Mouse (Mus musculus) C2C12 (cell line): ENCODE measurements around the gene Nos3. TPM values are rescaled to one million over a fixed set of nuclear protein-coding genes. Genes with fewer than 3 reads are reported as not detected.

Source experiments
- H3K27me3 ChIP-seq: one replicate; pipeline ENCODE4 v1.6.1; 2011; ENCODE audit not compliant: control insufficient read depth, insufficient read depth, insufficient read length
- H3K36me3 ChIP-seq: one replicate; pipeline ENCODE4 v1.6.1; 2011; ENCODE audit not compliant: control insufficient read depth, insufficient read depth
- H3K4me3 ChIP-seq: one replicate; pipeline ENCODE4 v1.5.1; 2011; ENCODE audit warnings: mild to moderate bottlenecking, control low read depth; ENCODE audit not compliant: poor library complexity, insufficient read depth, severe bottlenecking
- H3K79me2 ChIP-seq: one replicate; pipeline ENCODE4 v1.6.1; 2011; ENCODE audit not compliant: control insufficient read depth, insufficient read depth
- H3K79me3 ChIP-seq: one replicate; pipeline ENCODE4 v1.6.1; 2011; ENCODE audit warnings: low read depth, control low read depth
- H3ac ChIP-seq: one replicate; pipeline ENCODE3; 2011; ENCODE audit warnings: low read depth; ENCODE audit not compliant: control insufficient read depth, insufficient read length
- CEBPB ChIP-seq: IDR thresholded peaks from one replicate; pipeline ENCODE4 v1.6.1; 2011; ENCODE audit warnings: low read depth, mild to moderate bottlenecking, control low read depth, moderate library complexity
- CTCF ChIP-seq: IDR thresholded peaks from one replicate; pipeline ENCODE4 v1.5.1; 2011; ENCODE audit not compliant: control insufficient read depth, insufficient read depth, insufficient read length
- FOSL1 ChIP-seq: IDR thresholded peaks from one replicate; pipeline ENCODE4 v1.8.0; 2011; ENCODE audit warnings: mild to moderate bottlenecking, low read length; ENCODE audit not compliant: poor library complexity, insufficient read depth, severe bottlenecking
- MAX ChIP-seq: IDR thresholded peaks from one replicate; pipeline ENCODE4 v1.6.1; 2011; ENCODE audit warnings: mild to moderate bottlenecking, control low read depth
- MYOD1 ChIP-seq: IDR thresholded peaks from one replicate; pipeline ENCODE4 v1.6.1; 2011; ENCODE audit warnings: low read depth; ENCODE audit not compliant: control insufficient read depth, insufficient read length
- MYOG ChIP-seq: IDR thresholded peaks from one replicate; pipeline ENCODE4 v1.6.1; 2011; ENCODE audit not compliant: control insufficient read depth, insufficient read length; ENCODE audit errors: extremely low read depth
- USF1 ChIP-seq: IDR thresholded peaks from one replicate; pipeline ENCODE4 v1.6.1; 2011; ENCODE audit warnings: low read depth, mild to moderate bottlenecking, control low read depth, moderate library complexity
- polyA plus RNA-seq: library from polyadenylated mRNA; unstranded; fragments of >200 nt; fragmentation: generic; extraction: Trizol; gene quantifications from one replicate; pipeline ENCODE4 v1.2.1, GENCODE M21; 2012; ENCODE audit warnings: missing spikeins

Gene Nos3
- polyA plus RNA-seq, 1 experiment: 0.13 TPM

GRCm38 (mm10) chr5:24381988-24382387 lies 17.4 kb downstream of the Nos3 start:
- no peak overlapping the region for H3ac ChIP-seq
- no peaks in the 10 kb centered on the region for H3K79me3 ChIP-seq
- H3K27me3 ChIP-seq: peaks cover 28% of the 10 kb centered on the region
- no peaks in the 10 kb centered on the region for H3K36me3 ChIP-seq
- TF ChIP-seq MYOD1: no peak
- TF ChIP-seq CEBPB: no peak
- TF ChIP-seq FOSL1: no peak
- TF ChIP-seq CTCF: no peak
- TF ChIP-seq MAX: no peak
- no peak for TF ChIP-seq USF1
- TF ChIP-seq MYOG: no peak
- no peaks in the 10 kb centered on the region for H3K79me2 ChIP-seq
- H3K4me3 ChIP-seq: no peak overlapping the region

DNA sequence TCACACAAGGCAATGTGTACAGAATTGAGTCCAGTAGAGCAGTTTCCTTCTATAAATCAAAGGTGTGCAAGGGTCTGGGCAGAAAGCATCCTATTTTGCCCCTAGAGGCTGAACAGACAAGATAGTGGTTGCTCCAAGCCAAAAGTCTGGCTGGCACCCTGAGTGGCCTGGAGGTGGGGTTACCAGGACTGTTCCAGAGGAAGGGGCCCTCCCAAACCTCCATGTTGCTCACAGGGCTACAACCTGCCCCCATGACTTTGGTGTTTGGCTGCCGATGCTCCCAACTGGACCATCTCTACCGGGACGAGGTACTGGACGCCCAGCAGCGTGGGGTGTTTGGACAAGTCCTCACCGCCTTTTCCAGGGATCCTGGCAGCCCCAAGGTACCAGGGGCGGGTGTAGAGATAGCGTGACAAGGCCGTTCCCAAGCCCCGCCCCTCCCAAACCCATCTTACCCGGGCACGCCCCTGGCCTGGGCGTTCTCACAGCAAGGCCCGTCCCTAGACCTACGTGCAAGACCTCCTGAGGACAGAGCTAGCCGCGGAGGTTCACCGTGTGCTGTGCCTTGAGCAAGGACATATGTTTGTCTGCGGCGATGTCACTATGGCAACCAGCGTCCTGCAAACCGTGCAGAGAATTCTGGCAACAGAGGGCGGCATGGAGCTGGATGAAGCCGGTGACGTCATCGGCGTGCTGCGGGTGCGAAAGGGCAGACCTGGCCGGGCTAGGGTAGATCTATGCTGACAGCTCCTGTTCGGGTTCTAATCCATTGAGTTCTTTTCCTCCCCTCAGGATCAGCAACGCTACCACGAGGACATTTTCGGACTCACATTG lies 18.6 kb downstream of the Nos3 start:
- Histone ChIP-seq H3K36me3 (no peaks in the 10 kb centered on the region), H3ac (peak overlapping the region; percentile 61), H3K4me3 (peak overlapping the region; percentile 22), H3K79me2 (no peaks in the 10 kb centered on the region), H3K79me3 (no peaks in the 10 kb centered on the region), H3K27me3 (peaks cover 16% of the 10 kb centered on the region)
- TF ChIP-seq CTCF: peak; percentile 71
- no peak for TF ChIP-seq FOSL1

DNA sequence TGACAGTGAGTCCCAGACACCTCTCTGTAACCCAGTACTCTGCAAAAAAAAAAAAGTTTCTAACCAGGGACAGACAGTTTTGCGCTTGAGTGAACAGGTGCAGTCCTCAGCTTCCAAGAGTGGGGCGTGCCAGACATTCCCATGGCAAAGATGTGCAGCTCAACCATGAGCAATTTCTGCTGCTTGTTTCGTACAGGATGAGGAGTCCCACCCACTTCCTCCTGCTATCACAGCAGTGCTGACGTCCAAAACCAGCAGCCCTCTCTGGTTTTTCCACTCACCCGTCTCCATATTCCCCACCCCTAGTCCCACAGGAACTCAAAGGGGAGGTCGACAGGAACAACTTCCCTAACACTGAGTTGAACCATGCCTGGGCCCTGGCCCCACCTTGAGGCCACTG lies 19.8 kb downstream of the Nos3 start:
- TF ChIP-seq MYOG: no peak
- TF ChIP-seq MYOD1: peak; percentile 29
- no peak for TF ChIP-seq CEBPB
- no peak for TF ChIP-seq FOSL1
- no peak for TF ChIP-seq USF1
- peaks cover 8% of the 10 kb centered on the region for H3K27me3 ChIP-seq
- no peaks in the 10 kb centered on the region for H3K36me3 ChIP-seq
- H3K79me2 ChIP-seq: no peaks in the 10 kb centered on the region
- H3K79me3 ChIP-seq: no peaks in the 10 kb centered on the region
- no peak overlapping the region for H3K4me3 ChIP-seq
- H3ac ChIP-seq: no peak overlapping the region

GRCm38 (mm10) chr5:24385374-24385773 lies 20.8 kb downstream of the Nos3 start:
- H3K27me3 ChIP-seq: no peaks in the 10 kb centered on the region
- TF ChIP-seq MYOG (no peak), CEBPB (no peak), MAX (no peak), CTCF (no peak), USF1 (no peak), MYOD1 (no peak), FOSL1 (no peak)
- H3K4me3 ChIP-seq: no peak overlapping the region
- no peak overlapping the region for H3ac ChIP-seq
- H3K36me3 ChIP-seq: no peaks in the 10 kb centered on the region
- no peaks in the 10 kb centered on the region for H3K79me2 ChIP-seq
- H3K79me3 ChIP-seq: no peaks in the 10 kb centered on the region

DNA sequence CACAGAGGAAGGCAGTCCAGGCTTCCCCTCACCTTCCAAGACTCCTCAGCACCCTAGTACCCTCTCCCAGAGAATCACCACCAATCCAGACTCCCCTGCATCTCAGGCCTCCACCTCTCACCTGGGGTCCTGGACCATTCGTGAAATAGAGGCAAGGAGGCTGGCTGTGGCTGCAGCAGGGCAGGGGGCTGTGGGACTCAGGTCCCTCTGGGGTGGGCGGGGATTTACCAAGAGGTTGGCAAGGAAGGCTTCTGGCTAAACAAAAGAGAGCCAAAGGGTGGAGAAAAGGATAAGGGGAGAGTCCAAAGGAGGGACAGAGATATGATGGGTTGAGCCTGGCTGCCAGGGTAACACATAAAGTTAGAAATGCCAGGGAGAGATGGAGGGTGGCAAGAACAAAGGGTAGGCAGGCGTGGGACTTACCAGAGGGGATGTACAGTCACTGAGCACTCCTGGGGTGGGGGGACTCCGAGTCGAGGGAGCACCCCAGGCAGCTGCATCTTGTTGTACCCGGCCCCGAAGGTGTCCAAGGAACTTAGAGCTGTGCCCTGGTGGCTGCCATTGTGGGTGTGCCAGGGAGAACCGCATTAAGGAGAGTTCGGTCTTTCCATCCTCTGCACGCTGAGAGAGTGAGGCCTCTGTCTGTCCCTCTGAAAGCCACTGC lies 21.4 kb downstream of the Nos3 start:
- TF ChIP-seq CEBPB (no peak), MAX (no peak), USF1 (no peak), CTCF (no peak), MYOD1 (no peak), MYOG (no peak), FOSL1 (no peak)

More for the DNA sequence above, 21.4 kb downstream of the Nos3 start:
- no peaks in the 10 kb centered on the region for H3K36me3 ChIP-seq
- H3K27me3 ChIP-seq: no peaks in the 10 kb centered on the region
- H3K4me3 ChIP-seq: no peak overlapping the region
- H3ac ChIP-seq: no peak overlapping the region
- H3K79me2 ChIP-seq: no peaks in the 10 kb centered on the region
- no peaks in the 10 kb centered on the region for H3K79me3 ChIP-seq
